10 mouse cellular contexts compared by ENCODE assay signal in the genomic region with DNA sequence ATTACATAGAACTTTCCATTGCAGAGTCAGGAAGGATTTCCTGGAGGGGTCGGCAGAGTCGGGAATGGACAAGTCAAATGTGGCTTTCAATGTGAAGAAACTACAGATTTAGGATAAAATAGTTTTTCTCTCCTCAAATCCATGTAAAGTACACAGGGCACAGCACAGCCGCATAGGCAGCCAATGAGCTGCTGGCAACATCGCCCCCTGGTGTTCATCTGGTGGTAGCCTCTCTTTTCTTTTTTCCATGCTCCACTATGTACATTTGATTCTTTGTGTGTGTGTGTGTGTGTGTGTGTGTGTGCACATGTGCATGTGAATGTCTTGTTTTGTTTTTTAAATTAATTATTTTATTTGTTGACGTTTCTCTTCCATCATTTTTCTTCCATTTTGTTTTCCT.
DNase-seq lines count a peak whose midpoint lies in the region; ATAC-seq and TF ChIP-seq lines count a peak whose summit lies in the region.
"Had no signal": no experiment of that assay in that cellular context is flagged by ENCODE, and none has a peak within 500 bp of the region (broad histone marks: within the 10 kb centered on the region; RNA-seq: fewer than 3 reads in every experiment).

No protein-coding gene starts in this region.

- TF ChIP-seq EP300 in MEL (IDR thresholded peaks at IDR 0.05; ENCODE audit: low read depth in 1 of 2, low read length in 2 of 2): no peak

- H3K4me3 ChIP-seq in hindbrain, embryonic 11.5 days (ENCODE audit: low read depth, low read length): no peak overlapping the region
- no peak overlapping the region for H3K4me3 ChIP-seq in hindbrain, embryonic 13.5 days
- H3K4me3 ChIP-seq in MEL (ENCODE audit: control insufficient read depth in 1 of 2, insufficient read depth in 1 of 2, low read depth in 2 of 2, low read length in 2 of 2): no peak overlapping the region
- no peak overlapping the region for H3K4me3 ChIP-seq in cortical plate, adult 2 months (ENCODE audit: insufficient read depth, low read length)
- H3K4me3 ChIP-seq in hindbrain, embryonic 12.5 days: no peak overlapping the region
- H3K4me3 ChIP-seq: embryonic facial prominence, embryonic 12.5 days; myocyte had no signal

- no peaks in the 10 kb centered on the region for H3K79me2 ChIP-seq in MEL (ENCODE audit: control insufficient read depth, insufficient read depth, low read length, poor library complexity)

- no peak overlapping the region for H3K4me2 ChIP-seq in hindbrain, embryonic 11.5 days (replicated peaks; ENCODE audit: low read depth, low read length)
- H3K4me2 ChIP-seq in hindbrain, embryonic 13.5 days: no peak overlapping the region
- no peak overlapping the region for H3K4me2 ChIP-seq in hindbrain, embryonic 12.5 days (replicated peaks)
- H3K4me2 ChIP-seq: embryonic facial prominence, embryonic 12.5 days had no signal

- WGBS in hindbrain, embryonic 11.5 days: 50% methylated on average over 5 of the region's 5 CpGs
- WGBS in hindbrain, embryonic 13.5 days: 55% methylated on average over 5 of the region's 5 CpGs
- WGBS in hindbrain, embryonic 12.5 days: 52% methylated on average over 5 of the region's 5 CpGs

- H3K36me3 ChIP-seq in hindbrain, embryonic 11.5 days (ENCODE audit: control insufficient read depth, insufficient read depth, low read length): no peaks in the 10 kb centered on the region
- no peaks in the 10 kb centered on the region for H3K36me3 ChIP-seq in hindbrain, embryonic 13.5 days
- no peaks in the 10 kb centered on the region for H3K36me3 ChIP-seq in MEL (ENCODE audit: control insufficient read depth in 1 of 2, insufficient read depth in 2 of 2, low read length in 2 of 2)
- H3K36me3 ChIP-seq in hindbrain, embryonic 12.5 days: no peaks in the 10 kb centered on the region
- H3K36me3 ChIP-seq: embryonic facial prominence, embryonic 12.5 days had no signal

- TF ChIP-seq CTCF in MEL (IDR thresholded peaks at IDR 0.05 in 2 of 3, conservative IDR thresholded peaks at IDR 0.05 in 1 of 3; ENCODE audit: control insufficient read depth in 1 of 3, insufficient read depth in 1 of 3, low read depth in 2 of 3, low read length in 3 of 3, poor library complexity in 1 of 3, severe bottlenecking in 1 of 3): peak; percentile 70 to 81 (median 71)
- TF ChIP-seq CTCF in cortical plate, adult 2 months (IDR thresholded peaks at IDR 0.05; ENCODE audit: extremely low read depth, insufficient read depth, low read length): peak; percentile 55

- H3K9ac ChIP-seq in hindbrain, embryonic 11.5 days (ENCODE audit: low read depth, low read length): no peak overlapping the region
- H3K9ac ChIP-seq in hindbrain, embryonic 13.5 days: no peak overlapping the region
- H3K9ac ChIP-seq in MEL (ENCODE audit: control insufficient read depth, low read depth, low read length, poor library complexity, severe bottlenecking): no peak overlapping the region
- H3K9ac ChIP-seq in hindbrain, embryonic 12.5 days: no peak overlapping the region
- H3K9ac ChIP-seq: embryonic facial prominence, embryonic 12.5 days had no signal

- TF ChIP-seq POLR2A in MEL (IDR thresholded peaks at IDR 0.05; ENCODE audit: control insufficient read depth in 1 of 2, insufficient read depth in 1 of 2, low read depth in 1 of 2, low read length in 2 of 2, poor library complexity in 1 of 2): no peak
- TF ChIP-seq POLR2A in cortical plate, adult 2 months (IDR thresholded peaks at IDR 0.05; ENCODE audit: extremely low read depth, insufficient read depth, low read length): no peak

- no peak overlapping the region for H3K27ac ChIP-seq in hindbrain, embryonic 11.5 days (ENCODE audit: low read depth, low read length)
- no peak overlapping the region for H3K27ac ChIP-seq in hindbrain, embryonic 13.5 days
- H3K27ac ChIP-seq in MEL (ENCODE audit: control insufficient read depth, low read depth, low read length): no peak overlapping the region
- no peak overlapping the region for H3K27ac ChIP-seq in cortical plate, adult 2 months (ENCODE audit: insufficient read depth, low read length)
- no peak overlapping the region for H3K27ac ChIP-seq in hindbrain, embryonic 12.5 days
- H3K27ac ChIP-seq: embryonic facial prominence, embryonic 12.5 days had no signal

- H3K9me3 ChIP-seq in hindbrain, embryonic 11.5 days (ENCODE audit: control insufficient read depth, low read length): no peaks in the 10 kb centered on the region
- no peaks in the 10 kb centered on the region for H3K9me3 ChIP-seq in hindbrain, embryonic 13.5 days
- H3K9me3 ChIP-seq in MEL (replicated peaks; ENCODE audit: insufficient read depth, low read length): no peaks in the 10 kb centered on the region
- no peaks in the 10 kb centered on the region for H3K9me3 ChIP-seq in hindbrain, embryonic 12.5 days (replicated peaks)
- H3K9me3 ChIP-seq: embryonic facial prominence, embryonic 12.5 days had no signal

- TF ChIP-seq RAD21 in MEL (IDR thresholded peaks at IDR 0.05; ENCODE audit: low read depth, low read length): peak; percentile 20

- no peak for ATAC-seq in hindbrain, embryonic 11.5 days (ENCODE audit: low FRiP score)
- no peak for ATAC-seq in hindbrain, embryonic 13.5 days (ENCODE audit: low FRiP score)
- no peak for ATAC-seq in hindbrain, embryonic 12.5 days (ENCODE audit: low FRiP score)

- no peaks in the 10 kb centered on the region for H3K27me3 ChIP-seq in hindbrain, embryonic 11.5 days (ENCODE audit: control insufficient read depth, insufficient read depth, low read length)
- H3K27me3 ChIP-seq in hindbrain, embryonic 13.5 days: no peaks in the 10 kb centered on the region
- peaks cover 0 to 6% of the 10 kb centered on the region in 2 experiments; a peak in 2 of 4 replicates for H3K27me3 ChIP-seq in MEL (ENCODE audit: control insufficient read depth in 1 of 2, insufficient read depth in 2 of 2, low read length in 2 of 2)
- H3K27me3 ChIP-seq in hindbrain, embryonic 12.5 days: no peaks in the 10 kb centered on the region
- H3K27me3 ChIP-seq: embryonic facial prominence, embryonic 12.5 days had no signal

- H3K4me1 ChIP-seq in hindbrain, embryonic 11.5 days (replicated peaks; ENCODE audit: control insufficient read depth, insufficient read depth, low read length): no peaks in the 10 kb centered on the region
- peaks cover under 1% of the 10 kb centered on the region; the same call in 1 of the 2 replicates for H3K4me1 ChIP-seq in hindbrain, embryonic 13.5 days (replicated peaks)
- no peaks in the 10 kb centered on the region for H3K4me1 ChIP-seq in MEL (ENCODE audit: control insufficient read depth in 1 of 2, insufficient read depth in 2 of 2, low read length in 2 of 2)
- peaks cover 6% of the 10 kb centered on the region; the same call in 1 of the 2 replicates for H3K4me1 ChIP-seq in cortical plate, adult 2 months (ENCODE audit: control insufficient read depth, insufficient read depth, low read length)
- peaks cover 3% of the 10 kb centered on the region; the same call in 1 of the 2 replicates for H3K4me1 ChIP-seq in hindbrain, embryonic 12.5 days

- DNase-seq in hindbrain, embryonic 11.5 days (ENCODE audit: low spot score): peak; percentile 48
- DNase-seq in 416B (ENCODE audit: low read depth) (peak; percentile 58), MEL (ENCODE audit: low read depth, low spot score) (peak; percentile 37), MN1 (ENCODE audit: low spot score) (no peak)
- DNase-seq in naive thymus-derived CD4-positive, alpha-beta T cell, adult 2 months (ENCODE audit: low read depth): peak; percentile 11

TF ChIP-seq in MEL, 35 proteins besides CTCF, POLR2A, EP300 and RAD21:
- no peak for TF ChIP-seq RCOR1 (IDR thresholded peaks at IDR 0.05; ENCODE audit: low read depth, low read length)
- no peak for TF ChIP-seq BHLHE40 (IDR thresholded peaks at IDR 0.05; ENCODE audit: borderline replicate concordance, low read depth, low read length)
- TF ChIP-seq SMC3 (IDR thresholded peaks at IDR 0.05; ENCODE audit: low read depth, low read length): peak; percentile 56
